Mouse (Mus musculus) G1E-ER4 (cell line): Measurements from ENCODE around the gene Nedd9. TPM values are rescaled to one million over a fixed set of nuclear protein-coding genes. Genes with fewer than 3 reads are reported as not detected.

Experiments used
- GATA1 ChIP-seq: IDR thresholded peaks from one replicate; pipeline ENCODE4 v1.8.0; 2012; ENCODE audit warnings: low read length, inconsistent platforms
- polyA plus RNA-seq: library from polyadenylated mRNA; stranded (reverse); fragments of >175 nt; gene quantifications from 2 replicates; pipeline ENCODE4 v1.2.3, GENCODE M21; 2012

Gene Nedd9
- polyA plus RNA-seq, 1 experiment, result 0.02 TPM

DNA sequence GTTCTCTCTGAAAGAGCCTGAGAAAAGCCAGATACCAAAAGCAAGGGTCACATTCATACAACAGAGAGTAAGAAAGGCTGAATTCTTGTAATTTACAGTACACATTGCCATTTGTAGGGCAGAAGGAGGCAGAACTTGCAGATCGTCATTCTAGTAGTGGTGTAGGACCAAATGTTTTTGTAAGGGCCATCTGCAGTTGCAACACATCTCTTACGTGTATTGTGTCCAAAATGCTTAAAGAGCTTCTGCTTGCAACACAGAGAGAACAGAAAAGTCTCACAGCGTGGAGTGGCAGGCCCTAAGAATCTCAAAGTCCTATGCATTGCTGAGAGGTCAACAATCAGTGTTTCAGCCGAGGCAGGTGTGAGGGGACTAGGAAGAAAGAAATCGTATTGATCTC lies 18.9 kb downstream of the Nedd9 start:
- TF ChIP-seq GATA1, result no peak

DNA sequence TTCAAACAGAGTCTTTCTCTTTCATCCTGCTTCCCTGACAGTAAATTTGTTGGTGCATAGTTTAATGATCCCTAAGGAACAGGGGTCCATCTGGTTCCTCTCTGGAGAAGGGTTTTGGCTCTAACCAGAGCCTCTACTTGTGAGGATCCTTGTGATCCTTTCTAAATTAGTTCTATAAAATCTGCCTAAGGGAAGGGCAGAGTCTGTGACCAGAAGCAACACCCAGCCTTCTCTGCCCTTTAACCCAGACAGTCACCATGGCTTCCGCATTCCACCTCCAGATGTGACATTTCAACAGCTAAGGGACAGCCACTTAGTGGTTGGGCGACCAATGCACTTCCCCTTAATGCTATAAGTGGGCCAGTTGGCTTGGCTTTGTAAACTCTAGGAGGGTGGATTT lies 20.1 kb downstream of the Nedd9 start:
- no peak for TF ChIP-seq GATA1

DNA sequence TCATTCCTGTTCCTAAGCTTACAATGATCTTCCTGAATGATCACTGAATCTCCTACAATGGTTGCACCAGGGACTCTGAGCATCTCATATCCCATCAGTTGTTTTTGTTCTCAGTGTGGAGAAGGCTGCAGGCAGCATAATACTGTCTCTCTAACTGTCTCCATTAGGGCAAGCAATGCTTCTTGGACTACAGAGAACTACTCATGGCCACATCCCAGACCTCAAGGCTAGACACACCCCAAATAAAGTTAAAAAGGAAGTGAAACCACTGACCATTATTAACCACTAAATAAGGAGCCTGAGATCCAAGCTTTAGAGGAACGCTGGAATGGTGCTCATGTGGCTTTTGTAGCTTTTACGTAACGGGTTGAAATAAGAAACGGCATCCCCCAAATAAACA lies 20.5 kb downstream of the Nedd9 start:
- no peak for TF ChIP-seq GATA1

DNA sequence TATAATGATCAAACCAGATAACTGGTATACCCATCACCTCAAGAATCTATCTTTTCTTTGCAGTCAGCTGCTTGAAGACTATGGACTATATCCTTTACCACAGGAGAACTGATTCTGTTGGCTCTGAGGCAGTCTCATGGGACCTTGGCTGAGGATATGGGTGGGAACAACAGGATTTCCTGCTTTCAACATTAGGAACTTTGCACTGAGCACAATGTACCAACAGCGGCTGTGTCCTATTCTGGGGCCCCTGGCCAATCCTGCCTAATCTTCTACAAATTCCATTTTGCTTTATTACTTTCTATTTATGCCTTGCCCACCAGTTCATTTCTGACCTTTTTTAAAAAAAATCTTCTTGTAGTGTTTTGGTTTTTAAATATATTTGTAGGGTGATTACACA lies 21.0 kb downstream of the Nedd9 start:
- TF ChIP-seq GATA1, result no peak

DNA sequence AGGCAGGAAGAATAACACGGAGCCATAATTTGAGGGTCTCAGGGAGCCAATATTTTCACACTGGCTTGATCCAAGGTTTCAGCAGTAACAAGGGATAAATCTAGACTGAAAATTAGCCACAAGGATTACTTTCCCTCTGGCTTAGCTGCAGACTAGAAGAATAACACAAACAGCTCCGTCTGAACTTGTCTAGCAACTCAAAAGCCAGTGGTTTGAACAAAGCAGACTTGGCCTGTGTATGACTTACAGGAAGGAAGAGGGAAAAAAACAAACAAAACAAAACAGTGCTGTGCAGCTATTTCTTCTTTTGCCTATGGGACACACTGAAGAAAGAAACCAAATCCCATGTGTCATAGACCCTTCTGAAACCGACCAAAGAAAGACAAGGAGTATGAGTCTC lies 25.7 kb downstream of the Nedd9 start:
- no peak for TF ChIP-seq GATA1

DNA sequence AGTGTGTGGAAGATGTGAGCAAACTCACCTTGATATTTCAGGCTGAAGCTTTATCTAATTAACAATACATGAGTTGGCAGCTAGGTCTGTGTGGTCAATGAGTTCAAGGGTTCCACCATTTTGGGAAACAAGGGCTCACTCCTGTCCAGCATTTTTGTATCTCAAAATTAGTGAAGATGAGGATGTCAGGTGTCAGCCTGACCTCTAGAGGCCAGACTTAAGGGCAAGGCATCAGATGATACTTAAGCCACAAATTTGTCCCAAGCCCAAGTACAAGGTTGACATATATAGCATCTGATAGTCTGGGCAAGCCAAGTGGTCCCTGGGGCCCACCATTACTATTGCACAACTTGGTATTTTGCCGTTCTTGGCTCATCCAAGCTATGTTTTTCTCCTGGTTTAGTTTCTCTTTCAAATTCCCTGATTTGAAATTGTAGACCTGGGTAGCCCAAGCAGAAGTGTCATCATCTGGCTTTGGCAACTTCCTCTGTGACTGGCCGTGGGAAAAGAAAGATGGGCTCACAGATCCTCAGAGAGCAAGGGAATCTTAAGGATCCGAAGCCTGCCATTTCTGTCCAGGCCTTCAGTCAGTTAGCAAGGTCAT lies 27.4 kb downstream of the Nedd9 start:
- no peak for TF ChIP-seq GATA1

DNA sequence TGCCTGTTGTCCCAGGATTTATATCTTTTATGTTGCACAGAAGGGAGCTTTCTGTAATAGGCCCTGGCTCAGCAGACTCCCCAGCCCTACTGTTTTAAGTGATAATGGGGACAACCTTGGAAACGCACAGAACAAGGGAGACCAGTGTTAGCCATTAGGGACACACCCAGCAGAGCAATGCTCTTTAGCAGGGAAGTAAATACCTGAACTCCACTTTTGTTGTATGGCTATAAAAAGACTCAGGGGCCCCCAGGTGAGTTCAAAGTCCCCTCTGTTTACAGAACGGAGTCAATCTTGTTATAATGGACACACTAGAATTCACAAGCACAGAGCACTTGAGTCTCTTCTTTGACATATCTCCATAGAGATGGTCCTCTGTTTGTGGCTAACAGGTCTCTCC lies 28.5 kb downstream of the Nedd9 start:
- TF ChIP-seq GATA1, result no peak

DNA sequence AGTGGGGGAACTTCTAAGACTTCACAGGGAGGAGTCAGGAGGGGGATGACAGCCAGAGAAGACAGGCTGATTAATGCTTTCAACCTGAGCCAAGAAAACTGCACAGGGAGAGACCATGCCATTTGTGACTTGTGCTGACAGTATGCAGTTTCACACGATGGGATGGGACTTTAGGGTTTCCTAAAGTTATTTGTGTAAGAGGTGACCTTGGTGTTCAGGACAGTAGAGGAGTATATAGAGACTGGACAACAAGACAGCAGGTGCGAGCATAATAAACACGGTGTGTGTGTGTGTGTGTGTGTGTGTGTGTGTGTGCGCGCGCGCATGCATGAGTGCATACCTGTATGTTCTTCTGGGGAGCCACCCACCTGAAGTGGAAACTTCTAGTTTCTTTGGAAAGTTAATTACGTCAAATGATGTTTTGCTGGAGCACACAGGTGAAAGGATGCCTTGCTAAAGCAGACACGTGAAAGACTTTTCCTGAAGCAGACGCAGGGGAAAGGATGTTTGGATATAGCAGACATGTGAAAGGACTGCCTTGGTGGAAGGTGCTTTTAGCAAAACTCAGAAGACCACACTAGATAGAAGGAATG lies 29.3 kb downstream of the Nedd9 start:
- TF ChIP-seq GATA1, result no peak

DNA sequence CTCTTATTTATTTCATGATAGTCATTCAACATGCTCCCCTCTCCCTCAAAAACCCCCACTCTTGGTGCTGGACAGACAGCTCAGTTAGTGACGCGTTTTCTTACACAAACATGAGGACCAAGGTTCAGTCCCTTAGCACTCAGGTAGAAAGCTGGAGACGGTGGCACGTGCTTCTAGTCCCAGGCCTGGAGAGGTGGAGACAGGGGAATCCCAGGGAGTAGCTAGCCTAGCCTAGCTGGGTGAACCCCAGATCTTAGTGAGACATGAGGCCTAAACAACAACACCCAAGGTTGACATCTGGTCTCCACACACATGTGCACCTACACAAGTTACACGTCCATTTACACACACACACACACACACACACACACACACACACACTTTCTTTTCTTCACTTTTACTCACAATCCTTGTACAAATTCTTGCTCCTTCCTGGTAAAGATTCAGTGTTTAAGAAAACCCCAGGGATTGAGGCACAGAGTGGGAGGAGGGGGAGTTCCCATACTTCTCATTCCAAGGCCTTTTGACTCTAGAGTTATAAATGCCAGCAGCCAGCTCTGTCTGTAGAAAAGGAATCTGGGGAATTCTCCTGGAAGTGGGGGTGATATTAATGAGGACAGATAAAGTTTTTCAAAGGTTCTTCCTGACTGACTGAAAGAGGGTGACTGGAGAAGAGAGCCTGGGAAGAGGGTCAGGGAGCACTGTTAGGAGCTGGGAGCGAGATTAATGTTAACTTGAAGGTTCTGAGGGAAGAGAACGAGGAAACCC lies 29.9 kb downstream of the Nedd9 start:
- TF ChIP-seq GATA1, result no peak

DNA sequence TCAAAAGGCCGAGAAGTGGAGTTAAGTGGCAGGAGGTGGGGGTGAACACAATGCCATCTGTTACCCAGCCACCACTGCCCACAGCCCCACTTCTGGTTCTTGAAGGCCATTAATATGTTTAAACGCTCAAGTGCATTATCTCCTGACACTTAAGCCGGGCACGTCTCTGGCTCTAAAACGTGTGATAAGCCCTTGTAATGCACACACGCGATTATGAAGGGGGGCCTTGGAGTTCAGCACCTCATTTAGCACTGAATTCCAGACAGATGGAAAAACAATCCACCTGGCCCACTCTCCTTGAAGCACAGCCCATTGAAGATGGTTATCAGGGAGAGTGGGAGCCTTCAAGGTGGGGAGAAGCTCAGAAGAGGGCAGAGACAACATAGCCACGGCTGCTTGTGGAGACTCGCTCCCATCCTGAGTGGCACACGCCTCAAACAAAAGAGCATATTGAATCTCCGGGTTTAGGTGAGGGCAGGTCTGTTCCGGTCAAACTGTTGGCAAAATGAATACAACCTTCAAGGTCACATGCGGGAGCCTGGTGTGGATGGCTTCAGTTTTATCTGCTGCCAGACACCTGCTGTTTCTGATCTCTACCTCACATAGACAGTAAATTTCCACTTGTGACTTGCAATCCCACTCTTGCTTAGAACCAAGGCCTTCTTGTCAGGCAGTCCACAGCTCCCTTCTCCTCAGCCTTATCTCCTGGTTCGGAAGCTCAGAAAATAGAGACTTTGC lies 30.7 kb downstream of the Nedd9 start:
- no peak for TF ChIP-seq GATA1

DNA sequence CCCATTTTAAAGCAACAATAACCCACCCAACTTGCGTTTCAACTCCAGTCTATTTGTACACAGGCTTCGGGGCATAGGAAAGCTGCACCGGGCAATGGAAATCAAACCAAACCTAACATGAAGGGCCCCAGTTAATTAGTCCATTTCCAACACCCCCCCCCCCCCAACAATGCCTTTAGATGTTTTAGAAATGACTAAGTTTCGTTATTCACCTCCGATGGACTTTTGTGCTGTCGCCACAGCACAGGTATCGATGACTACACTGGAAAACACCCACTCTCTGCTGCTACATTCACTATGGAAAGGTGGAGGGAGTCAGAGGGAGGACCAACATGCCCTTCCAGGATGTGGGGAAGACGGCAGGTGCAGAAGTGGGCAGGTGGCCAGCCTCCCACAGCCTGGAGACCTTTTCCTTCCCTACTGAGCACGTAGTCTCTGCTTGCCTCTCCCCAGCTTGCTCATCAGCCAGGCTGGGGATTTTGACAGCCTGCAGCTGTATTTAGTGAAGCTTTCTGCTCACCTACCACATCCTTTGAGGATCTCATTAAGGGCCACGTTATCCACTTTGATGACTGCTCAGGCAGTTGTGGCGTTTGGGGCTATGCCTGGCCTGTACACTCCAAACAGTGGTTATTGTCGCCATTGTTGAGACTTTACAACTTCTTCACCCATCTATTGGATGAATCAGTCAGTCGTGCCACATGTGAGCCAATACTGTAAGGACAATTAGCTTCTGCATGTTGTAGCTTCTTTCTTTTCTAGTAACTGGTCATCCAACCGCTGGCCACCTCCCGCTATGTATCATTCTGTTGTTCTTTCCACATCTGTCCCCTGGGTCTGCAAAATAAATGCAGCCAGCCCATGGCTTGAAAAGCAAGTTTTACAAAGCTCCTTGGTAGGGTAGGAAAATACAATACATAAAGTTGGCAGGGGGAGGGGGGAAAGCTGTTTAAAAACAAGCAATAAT lies 33.7 kb downstream of the Nedd9 start:
- TF ChIP-seq GATA1, result no peak

DNA sequence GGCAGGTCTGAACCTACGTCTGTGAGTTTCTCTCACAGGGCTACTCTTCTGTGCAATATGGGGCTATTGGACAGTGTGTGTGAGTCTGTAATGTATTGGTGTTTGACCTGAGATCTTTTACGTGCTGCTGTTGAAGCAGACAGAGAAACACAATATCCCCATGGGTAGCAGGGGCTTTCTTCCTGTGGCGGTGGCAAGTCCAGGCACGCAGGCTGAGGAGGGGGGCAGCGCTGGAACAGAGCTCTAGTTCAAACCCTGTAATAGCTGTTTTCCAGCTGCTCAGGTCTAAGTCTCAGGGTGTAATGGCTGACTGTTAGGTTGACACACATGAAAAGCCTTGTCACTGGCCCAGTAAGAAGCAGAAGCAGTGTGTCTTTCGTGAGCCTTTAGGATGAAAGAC lies 36.3 kb downstream of the Nedd9 start:
- no peak for TF ChIP-seq GATA1

DNA sequence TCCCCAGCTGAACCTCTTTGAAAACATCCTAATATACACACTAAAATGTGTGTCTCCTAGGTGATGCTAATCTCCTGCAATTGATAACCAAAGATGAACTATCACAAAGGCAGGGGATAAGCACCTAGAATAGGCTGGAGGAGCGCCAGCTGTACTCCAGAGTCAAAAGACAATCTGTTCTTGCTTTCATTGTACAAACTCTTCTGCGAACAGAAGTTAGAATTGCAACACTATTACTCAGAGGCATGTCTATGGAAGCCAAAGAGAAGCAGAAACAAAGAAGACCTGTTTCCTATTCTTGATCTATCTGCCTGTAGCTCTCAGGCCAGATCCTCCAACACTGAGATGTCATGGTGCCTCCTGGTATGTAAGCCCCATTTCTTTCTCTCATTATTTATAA lies 38.0 kb downstream of the Nedd9 start:
- no peak for TF ChIP-seq GATA1

DNA sequence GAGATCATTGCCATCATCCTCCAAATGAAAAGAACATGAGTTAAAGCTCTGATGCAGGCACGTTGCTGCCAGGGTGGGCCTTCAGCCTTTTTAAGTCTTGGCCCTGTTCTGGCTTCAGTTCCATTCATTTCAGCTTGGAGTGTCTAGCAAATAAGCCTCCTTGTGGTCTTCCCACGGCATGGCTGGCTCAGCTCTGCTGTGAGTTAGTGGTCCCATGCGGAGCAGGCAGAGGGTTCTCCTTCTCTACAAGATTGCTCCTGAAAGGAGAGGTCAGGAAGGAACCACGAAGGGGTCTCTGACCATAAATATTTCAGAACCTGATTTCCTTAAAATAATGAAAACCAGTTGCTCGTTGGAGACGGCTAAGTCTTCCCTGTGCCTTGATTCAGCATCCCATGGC lies 40.0 kb downstream of the Nedd9 start:
- no peak for TF ChIP-seq GATA1

DNA sequence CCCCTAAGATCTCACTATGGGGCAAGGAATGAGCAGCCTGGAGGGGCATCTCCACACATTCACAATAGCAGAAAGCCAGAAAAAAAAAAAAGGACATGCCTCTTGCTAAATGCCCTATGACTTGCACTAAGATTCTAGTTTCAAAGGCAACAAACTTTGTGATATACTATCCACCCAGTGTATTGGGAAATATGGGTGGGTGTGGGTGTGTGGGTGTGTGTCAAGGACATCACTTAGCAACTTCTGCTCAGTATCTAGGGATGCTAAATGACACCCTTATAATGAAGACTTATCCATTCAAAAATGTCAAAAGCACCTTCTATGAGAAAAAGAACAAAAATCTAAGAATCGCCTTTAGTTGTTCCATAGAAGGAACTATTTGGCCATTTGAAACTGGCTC lies 40.6 kb downstream of the Nedd9 start:
- TF ChIP-seq GATA1, result no peak
